Mouse (Mus musculus) liver, embryonic 12.5 days (tissue): Measurements from ENCODE around the gene Ush2a. TPM values are rescaled to one million over a fixed set of nuclear protein-coding genes. Genes with fewer than 3 reads are reported as not detected.
A peak's percentile ranks its signal among the peaks of the same experiment; 100 is the strongest.

Experiments
- ATAC-seq: fragments of 200-750 bp; cut with Nextera tagmentation; 2 replicates; pipeline ENCODE4 v1.8.0; 2017; ENCODE audit warnings: moderate number of reproducible peaks, mild to moderate bottlenecking, moderate library complexity
- H3K27ac ChIP-seq: fragments of 300-500 bp; sonication (generic); 2 replicates; pipeline ENCODE4 v1.5.1; 2016; ENCODE audit warnings: mild to moderate bottlenecking
- H3K27me3 ChIP-seq: fragments of 300-500 bp; sonication (generic); replicated peaks from 2 replicates; pipeline ENCODE4 v1.6.1; 2016; ENCODE audit warnings: mild to moderate bottlenecking, moderate library complexity
- H3K36me3 ChIP-seq: fragments of 300-500 bp; sonication (generic); 2 replicates; pipeline ENCODE4 v1.6.1; 2016; ENCODE audit warnings: mild to moderate bottlenecking, moderate library complexity
- H3K4me1 ChIP-seq: fragments of 300-500 bp; sonication (generic); 2 replicates; pipeline ENCODE4 v1.6.1; 2016
- H3K4me2 ChIP-seq: fragments of 300-500 bp; sonication (generic); 2 replicates; pipeline ENCODE4 v1.6.1; 2016; ENCODE audit warnings: mild to moderate bottlenecking, moderate library complexity
- H3K4me3 ChIP-seq: fragments of 300-500 bp; sonication (generic); 2 replicates; pipeline ENCODE4 v1.5.1; 2016; ENCODE audit warnings: mild to moderate bottlenecking, moderate library complexity
- H3K9ac ChIP-seq: fragments of 300-500 bp; sonication (generic); 2 replicates; pipeline ENCODE4 v1.6.1; 2016; ENCODE audit warnings: mild to moderate bottlenecking, moderate library complexity
- H3K9me3 ChIP-seq: fragments of 300-500 bp; sonication (generic); replicated peaks from 2 replicates; pipeline ENCODE4 v1.6.1; 2016; ENCODE audit warnings: mild to moderate bottlenecking, moderate library complexity
- WGBS: fragments of 180-500 bp; shearing (Covaris S2); methylation state at CpG from one replicate; pipeline ENCODE4 v1.1.7; 2016; ENCODE audit not compliant: insufficient replicate concordance; 5-methylcytosine and 5-hydroxymethylcytosine counted together
- polyA plus RNA-seq: library from polyadenylated mRNA; unstranded; fragments of >200 nt; fragmentation: Nextera tagmentation; extraction: Ambion mirVana; gene quantifications from 2 replicates; pipeline ENCODE4 v1.2.1, GENCODE M21; 2016

Gene Ush2a
- polyA plus RNA-seq, 1 experiment from 2014 or later: 0.06 TPM

DNA sequence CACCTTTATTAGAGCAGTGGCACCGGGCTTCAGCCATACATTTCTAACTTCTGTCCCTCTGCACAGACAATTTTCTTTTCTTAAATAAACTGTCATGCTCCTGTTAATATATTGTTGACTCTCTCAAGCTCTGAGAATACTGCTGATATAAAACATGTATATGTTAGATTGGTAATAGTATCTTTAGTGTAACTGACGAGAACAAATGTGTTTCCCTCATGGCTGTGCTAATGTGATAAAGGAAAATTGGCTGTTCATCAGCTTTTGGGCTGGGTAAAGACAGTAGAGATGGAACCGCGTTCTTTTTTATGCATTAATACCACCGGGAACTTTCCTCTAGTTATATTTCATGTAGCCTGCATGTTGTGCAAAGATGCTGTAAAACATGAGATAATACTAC is 54.8 kb downstream of the Ush2a start:
- Histone ChIP-seq H3K27me3 (no peaks in the 10 kb centered on the region), H3K9me3 (no peaks in the 10 kb centered on the region), H3K27ac (no peak overlapping the region), H3K4me2 (no peak overlapping the region), H3K9ac (no peak overlapping the region), H3K4me1 (no peaks in the 10 kb centered on the region), H3K36me3 (no peaks in the 10 kb centered on the region), H3K4me3 (no peak overlapping the region)
- no peak for ATAC-seq
- 67% methylated on average over 5 of the region's 5 CpGs for WGBS

DNA sequence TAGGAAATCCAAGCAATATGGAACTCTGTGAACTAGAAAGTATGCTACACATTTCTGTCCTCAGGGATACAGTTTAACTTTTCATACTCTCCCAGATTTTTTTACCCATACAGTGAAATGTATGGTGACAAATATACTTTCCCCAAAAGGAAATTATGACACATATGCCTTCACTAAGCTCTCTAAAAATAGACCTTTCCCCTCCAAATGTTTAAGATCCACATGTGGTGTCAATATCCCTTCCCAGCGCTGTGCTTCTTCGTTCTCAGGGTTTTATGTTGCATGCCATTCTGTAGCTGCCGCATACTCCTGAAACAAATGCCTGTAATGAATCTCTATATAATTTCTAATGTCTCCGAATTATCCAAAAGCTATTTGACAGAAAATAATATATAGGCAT is 58.4 kb downstream of the Ush2a start:
- no peak for ATAC-seq
- no peak overlapping the region for H3K4me2 ChIP-seq
- H3K9me3 ChIP-seq: no peaks in the 10 kb centered on the region
- no peak overlapping the region for H3K9ac ChIP-seq
- no peaks in the 10 kb centered on the region for H3K27me3 ChIP-seq
- no peak overlapping the region for H3K4me3 ChIP-seq
- no peak overlapping the region for H3K27ac ChIP-seq
- no peaks in the 10 kb centered on the region for H3K4me1 ChIP-seq
- no peaks in the 10 kb centered on the region for H3K36me3 ChIP-seq
- 67% methylated on average over 4 of the region's 4 CpGs for WGBS

DNA sequence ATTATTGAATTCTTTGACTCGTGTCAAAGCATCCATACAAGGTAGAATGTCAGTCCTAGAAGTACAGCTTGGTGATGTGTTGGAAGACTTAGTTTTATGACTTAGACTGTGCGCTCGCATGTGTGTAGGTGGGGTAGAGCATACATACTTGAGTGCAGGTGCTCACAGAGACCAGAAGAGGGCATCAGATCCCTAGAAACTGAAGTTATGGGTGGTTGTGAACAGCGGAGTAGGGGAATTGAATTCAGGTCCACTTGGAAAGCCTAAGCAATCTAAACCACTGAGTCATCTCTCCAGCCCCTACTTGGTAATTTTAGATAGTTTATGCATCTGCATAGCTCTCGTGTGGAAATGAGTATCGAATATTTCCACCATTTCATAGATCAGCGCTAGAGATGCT is 59.7 kb downstream of the Ush2a start:
- no peak overlapping the region for H3K27ac ChIP-seq
- H3K9ac ChIP-seq: no peak overlapping the region
- WGBS: 70% methylated on average over 7 of the region's 7 CpGs
- H3K27me3 ChIP-seq: no peaks in the 10 kb centered on the region
- H3K4me2 ChIP-seq: no peak overlapping the region
- ATAC-seq: peak; percentile 46; the same call in 1 of the 2 replicates
- no peaks in the 10 kb centered on the region for H3K9me3 ChIP-seq
- no peaks in the 10 kb centered on the region for H3K4me1 ChIP-seq
- no peak overlapping the region for H3K4me3 ChIP-seq
- no peaks in the 10 kb centered on the region for H3K36me3 ChIP-seq

DNA sequence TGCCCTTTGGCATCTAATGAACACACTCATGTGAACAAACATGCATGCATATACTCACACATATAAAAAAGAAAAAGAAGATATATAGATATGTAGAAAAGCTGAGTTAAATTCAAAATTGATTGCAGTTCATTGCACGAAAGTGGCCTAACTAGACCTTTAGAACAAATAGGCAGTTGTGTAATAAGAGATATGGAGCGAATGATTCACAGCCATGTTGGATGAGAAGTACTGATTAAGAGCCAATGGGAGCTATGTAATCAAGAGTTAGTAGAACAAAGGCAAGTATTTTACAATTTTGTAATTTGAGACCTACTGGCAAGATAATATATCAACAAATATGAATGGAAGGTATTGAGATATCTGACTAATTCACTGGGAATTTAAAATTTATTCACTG is 68.6 kb downstream of the Ush2a start:
- Histone ChIP-seq H3K4me2 (no peak overlapping the region), H3K9ac (no peak overlapping the region), H3K4me1 (no peaks in the 10 kb centered on the region), H3K4me3 (no peak overlapping the region), H3K27ac (no peak overlapping the region), H3K36me3 (no peaks in the 10 kb centered on the region), H3K9me3 (no peaks in the 10 kb centered on the region), H3K27me3 (no peaks in the 10 kb centered on the region)
- no peak for ATAC-seq
- 71% methylated on average over 2 of the region's 2 CpGs for WGBS

DNA sequence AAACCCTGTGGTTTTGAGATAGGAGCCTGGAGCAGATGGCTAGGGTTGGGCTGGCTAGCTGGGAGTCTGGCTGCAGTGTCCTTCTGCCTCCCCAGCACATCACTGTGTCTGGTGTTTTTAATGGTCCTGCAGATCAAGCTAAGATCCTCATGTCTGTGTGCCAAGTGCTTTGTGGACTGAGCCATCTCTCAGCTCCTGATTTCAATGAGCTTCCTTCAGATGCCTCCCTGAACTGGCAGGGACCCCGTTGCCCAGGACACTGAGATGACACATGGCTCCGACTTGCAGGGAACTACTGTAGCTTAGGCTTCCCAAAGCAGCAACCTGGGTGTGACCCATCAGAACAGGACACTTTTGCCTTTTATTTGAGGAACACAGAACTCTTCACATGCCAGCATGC is 72.1 kb downstream of the Ush2a start:
- H3K36me3 ChIP-seq: no peaks in the 10 kb centered on the region
- 53% methylated on average over 2 of the region's 2 CpGs for WGBS
- ATAC-seq: no peak
- no peak overlapping the region for H3K4me2 ChIP-seq
- H3K9ac ChIP-seq: no peak overlapping the region
- H3K27ac ChIP-seq: no peak overlapping the region
- no peaks in the 10 kb centered on the region for H3K4me1 ChIP-seq
- no peaks in the 10 kb centered on the region for H3K27me3 ChIP-seq
- H3K9me3 ChIP-seq: no peaks in the 10 kb centered on the region
- no peak overlapping the region for H3K4me3 ChIP-seq

DNA sequence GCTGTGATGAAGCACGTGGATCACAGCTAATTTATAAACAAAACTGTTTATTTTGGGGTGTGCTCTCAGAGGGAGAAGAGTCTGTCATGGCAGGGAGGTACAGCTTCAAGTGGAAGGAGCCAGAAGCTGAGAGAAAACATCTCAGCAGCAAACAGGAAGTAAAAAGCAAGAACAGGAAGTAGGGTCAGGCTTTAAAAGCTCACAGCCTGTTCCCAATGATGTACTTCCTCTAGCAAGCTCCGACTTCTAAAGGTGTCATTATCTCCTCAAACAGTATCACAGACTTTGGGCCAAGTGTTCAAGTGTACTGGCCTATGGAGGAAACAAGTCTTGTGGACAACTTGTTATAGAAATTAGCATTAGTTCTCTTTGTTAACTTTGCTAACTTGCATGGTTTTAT is 85.9 kb downstream of the Ush2a start:
- Histone ChIP-seq H3K27ac (no peak overlapping the region), H3K36me3 (no peaks in the 10 kb centered on the region), H3K4me2 (no peak overlapping the region), H3K9ac (no peak overlapping the region), H3K4me1 (no peaks in the 10 kb centered on the region), H3K9me3 (no peaks in the 10 kb centered on the region), H3K4me3 (no peak overlapping the region), H3K27me3 (no peaks in the 10 kb centered on the region)
- no peak for ATAC-seq
- 45% methylated on average over 2 of the region's 2 CpGs for WGBS

DNA sequence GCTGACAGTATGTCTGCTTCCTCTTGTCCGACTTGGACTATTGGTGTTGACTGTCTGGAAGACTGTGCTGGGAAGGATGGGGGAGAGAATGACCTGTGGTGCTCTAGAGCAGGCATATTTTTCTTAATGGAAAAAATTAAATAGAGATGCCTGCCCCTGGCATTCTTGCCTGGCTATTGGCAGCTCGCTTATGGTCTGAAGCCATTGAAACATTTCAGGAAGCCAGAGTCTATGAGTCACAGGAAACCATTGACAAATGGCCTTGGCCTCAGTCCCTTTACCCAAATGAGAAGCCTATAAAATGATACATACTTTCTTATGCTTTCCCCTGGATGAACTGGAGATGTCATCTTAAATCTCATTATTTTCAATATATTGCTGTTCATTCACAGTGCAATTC is 92.9 kb downstream of the Ush2a start:
- H3K27ac ChIP-seq: no peak overlapping the region
- WGBS: 58% methylated on average over 2 of the region's 2 CpGs
- H3K36me3 ChIP-seq: no peaks in the 10 kb centered on the region
- no peaks in the 10 kb centered on the region for H3K27me3 ChIP-seq
- no peaks in the 10 kb centered on the region for H3K4me1 ChIP-seq
- no peaks in the 10 kb centered on the region for H3K9me3 ChIP-seq
- H3K4me3 ChIP-seq: no peak overlapping the region
- H3K9ac ChIP-seq: no peak overlapping the region
- H3K4me2 ChIP-seq: no peak overlapping the region
- no peak for ATAC-seq

DNA sequence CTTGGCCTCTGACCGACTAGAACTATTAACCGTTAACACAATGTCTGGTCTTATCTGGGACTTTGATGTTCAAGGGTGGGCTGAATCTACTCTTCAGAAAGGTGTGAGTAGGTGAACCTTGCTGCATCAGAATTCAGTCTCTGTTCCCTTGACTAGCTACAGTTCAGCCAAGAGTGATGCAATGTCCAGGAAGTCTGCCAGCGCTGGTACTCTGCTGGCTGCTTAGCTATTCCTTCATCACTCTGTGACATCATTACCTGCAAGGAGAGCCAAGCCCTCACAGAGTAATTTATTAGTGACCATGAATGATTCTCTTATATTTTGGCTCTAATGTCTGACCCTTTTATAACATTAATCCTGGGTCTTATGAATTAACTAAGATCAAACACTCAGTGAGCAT is 101.7 kb downstream of the Ush2a start:
- Histone ChIP-seq H3K27ac (no peak overlapping the region), H3K27me3 (no peaks in the 10 kb centered on the region), H3K4me2 (no peak overlapping the region), H3K4me3 (no peak overlapping the region), H3K9ac (no peak overlapping the region), H3K9me3 (no peaks in the 10 kb centered on the region), H3K36me3 (no peaks in the 10 kb centered on the region), H3K4me1 (no peaks in the 10 kb centered on the region)
- no peak for ATAC-seq
- WGBS: 74% methylated on average over 3 of the region's 3 CpGs

DNA sequence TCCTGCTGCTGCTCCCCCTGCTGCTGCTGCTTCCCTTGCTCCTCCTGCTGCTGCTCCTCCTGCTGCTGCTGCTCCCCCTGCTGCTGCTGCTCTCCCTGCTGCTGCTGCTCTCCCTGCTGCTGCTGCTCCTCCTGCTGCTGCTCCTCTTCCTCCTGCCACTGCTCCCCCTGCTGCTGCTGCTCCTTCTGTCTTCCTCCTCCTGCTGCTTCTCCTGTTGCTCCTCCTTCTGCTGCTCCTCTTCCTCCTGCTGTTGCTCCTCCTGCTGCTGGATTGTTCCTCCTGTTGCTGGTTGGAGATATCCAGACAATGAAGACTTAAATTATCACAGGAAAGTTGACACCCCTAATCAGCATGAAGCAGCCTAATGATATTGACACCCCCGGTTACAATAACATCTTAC is 123.4 kb downstream of the Ush2a start:
- Histone ChIP-seq H3K4me3 (no peak overlapping the region), H3K4me1 (peaks cover 48% of the 10 kb centered on the region), H3K36me3 (no peaks in the 10 kb centered on the region), H3K9me3 (no peaks in the 10 kb centered on the region), H3K4me2 (no peak overlapping the region), H3K9ac (no peak overlapping the region), H3K27me3 (no peaks in the 10 kb centered on the region), H3K27ac (peak overlapping the region; percentile 91)
- no peak for ATAC-seq
- 25% methylated on average over 1 of the region's 1 CpGs for WGBS

DNA sequence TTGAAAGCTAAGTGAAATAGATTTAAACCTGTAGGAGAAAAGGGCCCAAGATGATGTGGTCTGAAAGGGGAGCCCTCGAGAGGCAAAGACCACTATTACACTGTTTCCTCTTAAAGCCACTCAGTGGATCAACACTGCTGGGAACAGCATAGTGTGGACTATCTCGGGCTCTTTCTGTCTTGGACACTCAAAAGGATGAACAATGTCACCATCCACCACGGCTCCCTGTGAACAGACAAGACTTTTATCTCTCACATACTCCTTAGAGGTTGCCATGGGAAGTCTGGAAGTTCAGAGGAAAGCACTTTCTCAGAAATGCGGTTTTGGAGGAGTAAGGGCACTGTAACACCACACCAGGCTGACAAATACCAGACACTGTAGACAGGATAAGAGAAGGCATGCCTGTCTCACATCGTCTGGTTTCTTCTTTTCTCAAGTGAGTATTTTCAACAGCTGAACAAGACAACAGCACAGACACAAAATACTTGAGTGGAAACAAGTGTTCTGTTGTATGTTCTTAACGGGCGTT is 124.0 kb downstream of the Ush2a start:
- Histone ChIP-seq H3K9ac (no peak overlapping the region), H3K4me1 (peaks cover 48% of the 10 kb centered on the region), H3K27me3 (no peaks in the 10 kb centered on the region), H3K27ac (peak overlapping the region; percentile 91), H3K4me2 (0 out of 2 replicates have a peak overlapping the region, but pooled peaks have one; percentile 8), H3K4me3 (no peak overlapping the region), H3K36me3 (no peaks in the 10 kb centered on the region), H3K9me3 (no peaks in the 10 kb centered on the region)
- 34% methylated on average over 7 of the region's 7 CpGs for WGBS
- peak; percentile 62 for ATAC-seq

DNA sequence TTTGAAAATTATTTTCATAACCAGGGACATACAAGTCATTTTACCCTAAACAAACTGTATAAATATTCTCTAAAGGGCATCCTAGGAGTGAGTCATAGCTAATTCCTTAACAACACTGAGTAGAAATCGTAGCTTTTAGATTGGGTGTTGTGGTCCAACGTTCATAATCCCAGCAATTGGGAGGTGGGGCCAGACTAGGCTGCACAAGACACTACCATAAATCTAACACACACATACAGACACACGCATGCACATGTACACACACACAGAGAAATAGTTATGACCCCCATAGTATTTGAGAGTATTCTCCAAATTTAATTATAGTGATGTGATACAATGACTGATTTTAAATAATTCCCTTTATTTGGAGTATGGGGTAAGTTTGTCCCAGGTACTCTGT is 125.5 kb downstream of the Ush2a start:
- no peaks in the 10 kb centered on the region for H3K36me3 ChIP-seq
- H3K4me2 ChIP-seq: peak overlapping the region; percentile 32; the same call in 1 of the 2 replicates
- peak; percentile 50; the same call in 1 of the 2 replicates for ATAC-seq
- no peaks in the 10 kb centered on the region for H3K9me3 ChIP-seq
- H3K9ac ChIP-seq: no peak overlapping the region
- H3K4me1 ChIP-seq: peaks cover 48% of the 10 kb centered on the region
- H3K27me3 ChIP-seq: no peaks in the 10 kb centered on the region
- no peak overlapping the region for H3K4me3 ChIP-seq
- H3K27ac ChIP-seq: peak overlapping the region; percentile 91
- WGBS: 29% methylated on average over 3 of the region's 3 CpGs

DNA sequence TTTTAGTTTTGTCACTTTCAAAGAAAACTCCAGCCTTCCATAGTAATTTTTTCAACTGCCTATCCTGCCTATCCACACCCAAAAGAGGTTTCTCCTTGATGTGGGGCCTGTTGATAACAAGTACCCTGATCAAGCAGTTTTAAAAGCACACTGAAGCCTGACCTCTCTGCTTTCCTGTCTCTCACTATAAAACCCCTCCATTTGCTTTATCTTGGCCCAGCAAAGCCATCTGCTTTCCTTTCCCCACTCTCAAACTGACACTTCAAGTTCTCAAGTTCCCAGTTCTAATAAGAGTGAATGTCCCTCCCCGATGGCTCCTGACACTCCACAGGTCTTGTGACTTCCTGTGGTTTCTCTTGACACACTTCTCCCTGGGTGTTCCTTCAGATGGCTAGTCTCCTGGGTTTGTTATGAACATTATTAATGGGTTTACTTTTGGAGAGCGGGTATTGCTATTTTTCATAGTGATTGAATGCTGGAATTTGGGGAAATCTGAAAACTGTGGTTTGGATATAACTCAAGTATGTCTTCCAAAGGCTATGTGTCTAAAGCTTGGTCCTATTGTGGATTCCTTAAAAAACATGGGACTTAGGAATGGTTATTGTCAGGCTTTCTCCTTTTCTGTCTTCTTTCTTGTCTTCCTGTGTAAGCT is 126.1 kb downstream of the Ush2a start:
- Histone ChIP-seq H3K9me3 (no peaks in the 10 kb centered on the region), H3K27me3 (no peaks in the 10 kb centered on the region), H3K9ac (0 out of 2 replicates have a peak overlapping the region, but pooled peaks have one; percentile 27), H3K4me1 (peaks cover 48% of the 10 kb centered on the region), H3K27ac (peak overlapping the region; percentile 91), H3K4me3 (no peak overlapping the region), H3K4me2 (peak overlapping the region; percentile 32), H3K36me3 (no peaks in the 10 kb centered on the region)
- 13% methylated on average over 2 of the region's 2 CpGs for WGBS
- peak; percentile 94 for ATAC-seq

DNA sequence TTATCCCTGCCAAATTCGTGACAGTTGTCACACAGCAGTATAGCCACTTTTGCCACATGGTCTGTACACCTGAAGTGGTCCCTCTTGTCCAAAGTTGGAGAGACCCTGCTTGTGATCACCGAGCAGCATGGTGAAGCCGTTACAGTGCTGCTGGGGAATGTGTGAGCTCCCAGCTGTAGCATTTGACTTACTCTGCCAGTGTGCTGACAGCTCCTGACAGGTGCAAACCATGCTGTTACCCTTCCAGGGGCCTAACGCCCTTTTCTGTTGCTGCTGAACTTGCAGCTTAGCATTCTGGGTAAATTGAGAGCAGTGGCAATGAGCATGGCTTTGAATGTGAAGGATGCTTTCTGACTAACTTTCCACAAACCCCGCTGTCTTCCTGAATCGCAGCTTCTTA is 128.3 kb downstream of the Ush2a start:
- Histone ChIP-seq H3K36me3 (no peaks in the 10 kb centered on the region), H3K4me1 (peaks cover 43% of the 10 kb centered on the region), H3K9ac (no peak overlapping the region), H3K27ac (no peak overlapping the region), H3K27me3 (no peaks in the 10 kb centered on the region), H3K4me2 (no peak overlapping the region), H3K9me3 (no peaks in the 10 kb centered on the region), H3K4me3 (no peak overlapping the region)
- 70% methylated on average over 6 of the region's 6 CpGs for WGBS
- ATAC-seq: no peak
